Comparison of ENCODE assay signal across 19 mouse cellular contexts in the genomic region with DNA sequence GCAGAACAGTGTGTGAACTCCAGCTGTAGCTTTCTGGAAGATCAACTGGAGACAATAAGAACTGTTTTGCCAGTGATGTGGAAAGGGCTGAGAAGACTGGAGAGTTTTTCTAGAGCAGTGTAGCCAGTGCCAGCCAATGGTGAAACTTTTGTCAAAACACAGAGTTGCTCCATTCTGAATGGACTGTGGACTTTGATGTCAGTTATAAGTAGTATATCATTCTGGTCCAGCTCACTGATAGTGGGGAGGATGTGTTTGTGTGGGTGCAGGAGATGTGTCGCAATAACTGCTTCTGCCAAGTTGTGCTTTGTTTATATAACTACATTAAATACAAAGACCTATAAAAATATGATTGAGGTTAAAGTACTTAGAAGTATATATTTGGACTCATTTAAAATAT. TPM values are rescaled to one million over a fixed set of nuclear protein-coding genes. Genes with fewer than 3 reads are reported as not detected.
DNase-seq lines count a peak whose midpoint lies in the region; ATAC-seq and TF ChIP-seq lines count a peak whose summit lies in the region.
"Had no signal": no experiment of that assay in that cellular context is flagged by ENCODE, and none has a peak within 500 bp of the region (broad histone marks: within the 10 kb centered on the region; RNA-seq: fewer than 3 reads in every experiment).

No protein-coding gene starts in this region.

- whole genome bisulfite sequencing in liver, adult 2 months, result 10% methylated on average over 1 of the region's 1 CpGs
- WGBS in liver, embryonic 16.5 days (ENCODE audit: insufficient replicate concordance), result 53% methylated on average over 1 of the region's 1 CpGs

- peaks cover 17% of the 10 kb centered on the region for H3K4me1 ChIP-seq in liver, adult 2 months (ENCODE audit: control insufficient read depth, insufficient read depth, low read length)
- no peaks in the 10 kb centered on the region; the same call in none of the 2 replicates for H3K4me1 ChIP-seq in liver, embryonic 16.5 days (ENCODE audit: control insufficient read depth, low read depth, low read length)
- H3K4me1 ChIP-seq: embryonic facial prominence, embryonic 13.5 days; limb, embryonic 10.5 days; midbrain, embryonic 15.5 days had no signal

- H3K27ac ChIP-seq in liver, adult 2 months (replicated peaks; ENCODE audit: insufficient read depth, low read depth, low read length), result no peak overlapping the region
- no peak overlapping the region for H3K27ac ChIP-seq in liver, embryonic 16.5 days (ENCODE audit: low read length)
- H3K27ac ChIP-seq: embryonic facial prominence, embryonic 13.5 days; gastrocnemius, adult 2 months; kidney, postnatal 0 days; limb, embryonic 10.5 days; midbrain, embryonic 15.5 days had no signal

- no peak overlapping the region for H3K9ac ChIP-seq in liver, adult 2 months (ENCODE audit: low read depth, low read length)
- no peak overlapping the region for H3K9ac ChIP-seq in liver, embryonic 16.5 days (ENCODE audit: low read depth, low read length)
- H3K9ac ChIP-seq: embryonic facial prominence, embryonic 13.5 days; forebrain, postnatal 0 days; midbrain, embryonic 15.5 days had no signal

- H3K79me2 ChIP-seq in liver, adult 2 months (ENCODE audit: control insufficient read depth, insufficient read depth, low read length), result no peaks in the 10 kb centered on the region

- H3K9me3 ChIP-seq in liver, embryonic 16.5 days (replicated peaks; ENCODE audit: control insufficient read depth, low read length), result no peaks in the 10 kb centered on the region
- H3K9me3 ChIP-seq: embryonic facial prominence, embryonic 13.5 days; limb, embryonic 10.5 days; midbrain, embryonic 15.5 days had no signal

- peaks cover 13% of the 10 kb centered on the region for H3K36me3 ChIP-seq in liver, adult 2 months (ENCODE audit: control insufficient read depth, insufficient read depth, low read length)
- H3K36me3 ChIP-seq in liver, embryonic 16.5 days (ENCODE audit: control insufficient read depth, insufficient read depth), result no peaks in the 10 kb centered on the region; the same call in 1 of the 2 replicates
- H3K36me3 ChIP-seq: embryonic facial prominence, embryonic 13.5 days; limb, embryonic 10.5 days; midbrain, embryonic 15.5 days had no signal

- H3K4me2 ChIP-seq in liver, embryonic 16.5 days (ENCODE audit: low read depth, low read length), result no peak overlapping the region
- H3K4me2 ChIP-seq: embryonic facial prominence, embryonic 13.5 days; midbrain, embryonic 15.5 days had no signal

- no peak overlapping the region for H3K4me3 ChIP-seq in liver, adult 2 months (ENCODE audit: insufficient read depth, low read depth, low read length)
- H3K4me3 ChIP-seq in liver, embryonic 16.5 days (ENCODE audit: low read depth, low read length), result no peak overlapping the region
- H3K4me3 ChIP-seq: embryonic facial prominence, embryonic 13.5 days; gastrocnemius, adult 2 months; limb, embryonic 10.5 days; midbrain, embryonic 15.5 days had no signal

- no peak for TF ChIP-seq CTCF in liver, adult 2 months (IDR thresholded peaks at IDR 0.05; ENCODE audit: low read depth, low read length)

- DNase-seq in liver, adult 2 months (ENCODE audit: extremely low read depth, low read depth, low spot score), result peak; percentile 99
- DNase-seq in liver (no peak), 3T3-L1 (ENCODE audit: low read depth, low spot score) (peak; percentile 25), adipocyte (ENCODE audit: low spot score) (peak; percentile 83), MN1 (ENCODE audit: low spot score) (no peak)
- DNase-seq in layer of hippocampus, postnatal 25 days (ENCODE audit: extremely low spot score in 1 of 2, low spot score in 1 of 2), result no peak
- DNase-seq: adrenal gland, adult 8-10 months; B cell, adult 2 months; cerebellum, adult 11 months; forebrain, postnatal 0 days; gastrocnemius, adult 2 months; heart, adult 18-20 months; lung, adult 2 months; thymus, postnatal 36 days had no signal

- ATAC-seq in liver, embryonic 16.5 days (ENCODE audit: low read depth), result peak; percentile 80
- ATAC-seq: forebrain, postnatal 0 days; midbrain, embryonic 15.5 days had no signal

- no peaks in the 10 kb centered on the region for H3K27me3 ChIP-seq in liver, adult 2 months (ENCODE audit: control insufficient read depth, insufficient read depth, low read length)
- no peaks in the 10 kb centered on the region for H3K27me3 ChIP-seq in liver, embryonic 16.5 days (ENCODE audit: control insufficient read depth, insufficient read depth, low read depth, low read length)
- H3K27me3 ChIP-seq: embryonic facial prominence, embryonic 13.5 days; midbrain, embryonic 15.5 days had no signal

- TF ChIP-seq POLR2A in liver, adult 2 months (IDR thresholded peaks at IDR 0.05; ENCODE audit: extremely low read depth, insufficient read depth, low read length), result no peak

RNA-seq across cellular contexts. Expression of gene Larp1b, which starts 45.5 kb away (rescaled TPM):
- total RNA-seq in liver, adult 2 months (2014; rRNA removed), result 72.3 and 81.2 TPM in 2 replicates
- polyA plus RNA-seq in liver, adult 2 months (2012; rRNA removed), result 20.3 and 24.3 TPM in 2 replicates
- polyA plus RNA-seq in liver, embryonic 16.5 days (2015; fragmentation: Nextera tagmentation; extraction: Ambion mirVana), result 7.1 and 7.4 TPM in 2 replicates
- total RNA-seq in layer of hippocampus, postnatal 25 days (2021), result 10 to 100 TPM; 14.7 to 14.9 TPM

Comparison
In these comparisons a context has a peak if more than half of its experiments do, and no peak if none do; other contexts are left out.
1. DNase-seq: peak in liver, adult 2 months (single experiment), 3T3-L1 (single experiment) and adipocyte (single experiment); none in liver (single experiment), layer of hippocampus, postnatal 25 days (0 of 2) and MN1 (single experiment).